Mouse (Mus musculus) heart, embryonic 14.5 days (tissue): ENCODE results near the gene Fanci. TPM values are rescaled to one million over a fixed set of nuclear protein-coding genes. Genes with fewer than 3 reads are reported as not detected.

Experiments
- ATAC-seq: fragments of 200-750 bp; cut with Nextera tagmentation; 2 replicates; pipeline ENCODE4 v1.8.0; 2017; ENCODE audit warnings: low read depth, moderate TSS enrichment; ENCODE audit not compliant: insufficient number of reproducible peaks, insufficient read depth, low FRiP score
- H3K27ac ChIP-seq, 2 experiments: fragments of 200-500 bp in 1 of 2; fragments of 300-500 bp in 1 of 2; sonication (generic) in 1 of 2; replicated peaks in 1 of 2; 2 replicates each; pipeline ENCODE4 v1.5.1; 2012 to 2014; ENCODE audit warnings: low read depth in 2 of 2, low read length in 2 of 2, control low read depth in 1 of 2, mild to moderate bottlenecking in 1 of 2, mixed read lengths in 1 of 2; ENCODE audit not compliant: control insufficient read depth in 1 of 2, insufficient read depth in 1 of 2
- H3K27me3 ChIP-seq: fragments of 300-500 bp; sonication (generic); 2 replicates; pipeline ENCODE4 v1.6.1; 2014; ENCODE audit warnings: mild to moderate bottlenecking, low read length, control low read depth; ENCODE audit not compliant: control insufficient read depth, insufficient read depth
- H3K36me3 ChIP-seq: fragments of 300-500 bp; sonication (generic); 2 replicates; pipeline ENCODE4 v1.6.1; 2014; ENCODE audit warnings: mild to moderate bottlenecking, control low read depth, low read length, mixed read lengths; ENCODE audit not compliant: control insufficient read depth, insufficient read depth
- H3K4me1 ChIP-seq, 2 experiments: fragments of 200-500 bp in 1 of 2; fragments of 300-500 bp in 1 of 2; sonication (generic) in 1 of 2; 2 replicates each; pipeline ENCODE4 v1.6.1; 2012 to 2014; ENCODE audit warnings: low read length in 2 of 2, control low read depth in 1 of 2, mixed read lengths in 1 of 2; ENCODE audit not compliant: control insufficient read depth in 2 of 2, insufficient read depth in 2 of 2
- H3K4me2 ChIP-seq: fragments of 300-500 bp; sonication (generic); 2 replicates; pipeline ENCODE4 v1.6.1; 2014; ENCODE audit warnings: mild to moderate bottlenecking, low read length
- H3K4me3 ChIP-seq, 2 experiments: fragments of 200-500 bp in 1 of 2; fragments of 300-500 bp in 1 of 2; sonication (generic) in 1 of 2; 2 replicates each; pipeline ENCODE4 v1.5.1; 2012 to 2014; ENCODE audit warnings: low read length in 2 of 2, mild to moderate bottlenecking in 2 of 2, control low read depth in 1 of 2, low read depth in 1 of 2, moderate library complexity in 1 of 2; ENCODE audit not compliant: control insufficient read depth in 1 of 2, insufficient read depth in 1 of 2
- H3K9ac ChIP-seq: fragments of 300-500 bp; sonication (generic); 2 replicates; pipeline ENCODE4 v1.6.1; 2014; ENCODE audit warnings: mild to moderate bottlenecking, low read length
- H3K9me3 ChIP-seq: fragments of 300-500 bp; sonication (generic); 2 replicates; pipeline ENCODE4 v1.6.1; 2016; ENCODE audit warnings: low read length, control low read depth; ENCODE audit not compliant: control insufficient read depth
- WGBS: fragments of 180-500 bp; shearing (Covaris S2); extraction: QIAGEN DNeasy Blood & Tissue Kit; methylation state at CpG from one replicate; pipeline ENCODE4 v1.1.7; 2014; 5-methylcytosine and 5-hydroxymethylcytosine counted together
- polyA plus RNA-seq: library from polyadenylated mRNA; unstranded; fragments of >200 nt; fragmentation: Nextera tagmentation; extraction: Ambion mirVana; gene quantifications from 2 replicates; pipeline ENCODE4 v1.2.1, GENCODE M21; 2014

Gene Fanci
- polyA plus RNA-seq, 1 experiment from 2014 or later = 9.2 TPM

DNA sequence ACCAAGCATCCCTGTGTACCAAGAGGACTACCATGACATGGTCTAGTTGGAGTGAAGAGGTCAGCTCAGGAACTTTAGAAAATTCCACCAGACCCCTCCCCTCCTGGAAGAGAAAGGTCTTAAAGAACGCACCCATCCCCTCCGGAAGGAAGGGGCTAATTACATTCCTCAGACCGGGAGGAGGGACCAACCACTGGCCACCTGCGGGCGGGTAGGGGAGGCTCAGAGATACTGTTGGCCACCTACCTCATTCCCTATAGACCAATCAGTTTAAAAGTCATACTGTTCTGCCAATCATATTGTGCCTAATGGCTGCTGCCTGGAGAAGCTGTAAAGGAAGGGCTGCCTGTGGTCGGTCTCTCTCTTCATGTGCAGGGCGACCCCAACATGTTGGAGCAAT is 3.7 kb upstream of the Fanci start:
- no peak overlapping the region for H3K4me2 ChIP-seq
- peaks cover 3% of the 10 kb centered on the region; the same call in 1 of the 2 replicates for H3K27me3 ChIP-seq
- no peak overlapping the region for H3K9ac ChIP-seq
- no peaks in the 10 kb centered on the region for H3K36me3 ChIP-seq
- H3K9me3 ChIP-seq = no peaks in the 10 kb centered on the region
- ATAC-seq = no peak
- H3K4me3 ChIP-seq = no peak overlapping the region
- H3K4me1 ChIP-seq = peaks cover 2 to 6% of the 10 kb centered on the region in 2 experiments; a peak in 2 of 4 replicates
- H3K27ac ChIP-seq = no peak overlapping the region
- 44% methylated on average over 7 of the region's 7 CpGs for WGBS

GRCm38 (mm10) chr7:79388671-79389206 is 3.0 kb upstream of the Fanci start:
- ATAC-seq = no peak

DNA sequence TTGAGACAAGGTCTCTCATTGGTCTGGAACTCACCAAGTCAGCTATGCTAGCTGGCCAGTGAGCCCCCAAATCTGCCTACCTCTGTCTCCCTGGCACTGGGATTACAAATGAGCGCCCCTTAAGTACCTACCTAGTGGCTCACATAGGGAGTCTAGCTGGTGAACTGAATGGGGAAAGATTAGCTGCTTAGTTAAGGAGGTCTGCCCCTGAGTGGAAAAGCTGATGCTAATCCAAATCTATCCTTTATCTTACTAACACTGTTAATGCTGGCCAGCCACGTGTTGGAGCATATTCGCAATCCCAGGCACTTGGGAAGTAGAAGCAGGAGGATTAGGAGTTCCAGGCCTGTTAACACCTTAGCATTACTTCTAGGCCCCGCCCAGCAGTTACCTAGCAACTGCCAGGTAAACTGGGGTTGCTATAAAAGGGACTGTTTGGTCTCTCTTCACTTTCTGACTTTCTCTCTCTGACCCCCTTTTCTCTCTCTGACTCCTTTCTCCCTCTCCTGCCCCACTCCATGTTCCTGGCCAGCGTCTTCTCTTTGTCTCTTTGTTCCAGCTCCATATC is 1.5 kb upstream of the Fanci start:
- 54% methylated on average over 5 of the region's 5 CpGs for WGBS
- Histone ChIP-seq H3K4me2 (no peak overlapping the region), H3K27me3 (peaks cover 3% of the 10 kb centered on the region; the same call in 1 of the 2 replicates), H3K36me3 (no peaks in the 10 kb centered on the region), H3K9me3 (no peaks in the 10 kb centered on the region), H3K9ac (no peak overlapping the region), H3K4me1 (peaks cover 2 to 6% of the 10 kb centered on the region in 2 experiments; a peak in 2 of 4 replicates), H3K4me3 (no peak overlapping the region), H3K27ac (no peak overlapping the region)
- no peak for ATAC-seq

More at GRCm38 (mm10) chr7:79388671-79389206, 3.0 kb upstream of the Fanci start:
- Histone ChIP-seq H3K27me3 (peaks cover 3% of the 10 kb centered on the region; the same call in 1 of the 2 replicates), H3K36me3 (no peaks in the 10 kb centered on the region), H3K4me1 (peaks cover 2 to 6% of the 10 kb centered on the region in 2 experiments; a peak in 2 of 4 replicates), H3K4me2 (no peak overlapping the region), H3K4me3 (no peak overlapping the region), H3K9ac (no peak overlapping the region), H3K27ac (no peak overlapping the region), H3K9me3 (no peaks in the 10 kb centered on the region)
- WGBS = 71% methylated on average over 7 of the region's 7 CpGs

DNA sequence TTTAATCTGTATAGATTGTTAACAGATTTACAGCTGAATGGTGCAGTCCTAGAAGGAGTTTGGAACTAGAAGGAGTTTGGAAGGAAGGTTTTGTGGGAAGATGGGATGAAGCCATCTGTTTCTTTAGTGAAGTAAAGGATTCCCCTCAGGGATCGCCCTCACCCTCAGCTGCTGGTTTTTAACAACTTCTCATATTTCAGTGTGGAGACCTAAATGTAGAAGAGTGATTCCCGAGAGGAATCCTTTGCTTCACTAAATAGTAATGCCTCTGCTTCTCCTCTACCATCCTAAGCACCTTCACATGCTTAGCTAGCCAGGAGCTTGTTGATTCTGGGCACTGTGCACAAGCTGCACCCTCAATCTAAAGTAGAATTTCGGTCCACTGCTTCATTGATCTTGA is 258 bp upstream of the Fanci start:
- ATAC-seq = no peak
- H3K36me3 ChIP-seq = no peaks in the 10 kb centered on the region; the same call in 1 of the 2 replicates
- no peaks in the 10 kb centered on the region for H3K9me3 ChIP-seq
- H3K4me2 ChIP-seq = peak overlapping the region; percentile 97
- peak overlapping the region; percentile 48 to 69; a peak in 2 of 4 replicates for H3K27ac ChIP-seq
- WGBS = 7% methylated on average over 3 of the region's 3 CpGs
- peak overlapping the region; percentile 74 for H3K9ac ChIP-seq
- peaks cover 2 to 6% of the 10 kb centered on the region in 2 experiments; a peak in 2 of 4 replicates for H3K4me1 ChIP-seq
- peaks cover 3% of the 10 kb centered on the region; the same call in 1 of the 2 replicates for H3K27me3 ChIP-seq
- H3K4me3 ChIP-seq = peak overlapping the region; percentile 71 to 91

DNA sequence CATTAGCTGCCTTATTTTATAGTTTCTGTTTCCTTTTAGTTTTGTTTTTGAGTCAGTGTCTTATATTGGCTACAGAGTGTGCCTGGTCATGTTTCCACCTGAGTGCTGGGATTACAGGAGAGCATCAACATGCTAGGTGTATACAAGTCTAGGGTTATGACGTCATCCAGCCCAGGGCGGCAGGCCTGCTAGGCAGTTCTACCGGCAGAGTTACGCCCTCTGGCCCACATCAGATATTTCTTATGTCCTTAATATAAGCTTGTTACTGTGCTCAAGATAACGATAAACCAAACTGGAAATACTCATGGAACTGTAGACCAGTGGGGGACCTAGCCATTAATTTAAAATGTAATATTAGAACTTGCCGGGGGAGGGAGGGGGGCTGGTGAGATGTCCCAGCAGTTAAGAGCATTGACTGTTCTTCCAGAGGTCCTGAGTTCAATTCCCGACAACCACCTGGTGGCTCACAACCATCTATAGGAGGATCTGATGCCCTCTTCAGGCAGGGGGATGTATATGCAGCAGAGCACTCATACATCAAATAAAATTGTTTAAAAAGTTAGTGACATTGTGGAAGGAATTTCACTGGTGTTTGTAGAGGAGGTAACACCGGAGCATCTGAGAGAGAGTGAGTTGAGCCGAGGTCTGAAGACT is 1.3 kb downstream of the Fanci start:
- Histone ChIP-seq H3K27me3 (no peaks in the 10 kb centered on the region), H3K4me2 (peak overlapping the region; percentile 97), H3K27ac (no peak overlapping the region), H3K9ac (peak overlapping the region; percentile 74), H3K9me3 (no peaks in the 10 kb centered on the region), H3K4me3 (peak overlapping the region; percentile 22 to 71; a peak in 3 of 4 replicates), H3K4me1 (peaks cover 2 to 6% of the 10 kb centered on the region in 2 experiments; a peak in 2 of 4 replicates), H3K36me3 (no peaks in the 10 kb centered on the region; the same call in 1 of the 2 replicates)
- no peak for ATAC-seq
- 53% methylated on average over 9 of the region's 9 CpGs for WGBS

GRCm38 (mm10) chr7:79393924-79394323 is 2.2 kb downstream of the Fanci start:
- Histone ChIP-seq H3K9me3 (no peaks in the 10 kb centered on the region), H3K27me3 (no peaks in the 10 kb centered on the region), H3K4me1 (peaks cover 2 to 6% of the 10 kb centered on the region in 2 experiments; a peak in 2 of 4 replicates), H3K27ac (no peak overlapping the region), H3K36me3 (no peaks in the 10 kb centered on the region; the same call in 1 of the 2 replicates), H3K4me3 (no peak overlapping the region), H3K4me2 (no peak overlapping the region), H3K9ac (no peak overlapping the region)
- no peak for ATAC-seq
- 97% methylated on average over 7 of the region's 7 CpGs for WGBS

GRCm38 (mm10) chr7:79394666-79395065 is 2.9 kb downstream of the Fanci start:
- no peaks in the 10 kb centered on the region for H3K27me3 ChIP-seq
- H3K27ac ChIP-seq = no peak overlapping the region
- no peaks in the 10 kb centered on the region for H3K9me3 ChIP-seq
- 77% methylated on average over 7 of the region's 7 CpGs for WGBS
- H3K9ac ChIP-seq = no peak overlapping the region
- H3K4me3 ChIP-seq = no peak overlapping the region
- peaks cover 2 to 6% of the 10 kb centered on the region in 2 experiments; a peak in 2 of 4 replicates for H3K4me1 ChIP-seq
- no peak for ATAC-seq
- no peak overlapping the region for H3K4me2 ChIP-seq
- no peaks in the 10 kb centered on the region; the same call in 1 of the 2 replicates for H3K36me3 ChIP-seq
